Mouse (Mus musculus): ENCODE measurements at regions not wholly inside any gene's neighbourhood (a gene's known extent, or its start where the extent isn't known, plus 50 kb on each side); places are given as distances from the start of the nearest gene placed in this dataset.
A peak's percentile ranks its signal among the peaks of the same experiment; 100 is the strongest.
"Not testable (repeated sequence)": the region's sequence is repeated elsewhere in the genome, so short reads cannot be mapped to it uniquely, and the experiment has no call there.

DNA sequence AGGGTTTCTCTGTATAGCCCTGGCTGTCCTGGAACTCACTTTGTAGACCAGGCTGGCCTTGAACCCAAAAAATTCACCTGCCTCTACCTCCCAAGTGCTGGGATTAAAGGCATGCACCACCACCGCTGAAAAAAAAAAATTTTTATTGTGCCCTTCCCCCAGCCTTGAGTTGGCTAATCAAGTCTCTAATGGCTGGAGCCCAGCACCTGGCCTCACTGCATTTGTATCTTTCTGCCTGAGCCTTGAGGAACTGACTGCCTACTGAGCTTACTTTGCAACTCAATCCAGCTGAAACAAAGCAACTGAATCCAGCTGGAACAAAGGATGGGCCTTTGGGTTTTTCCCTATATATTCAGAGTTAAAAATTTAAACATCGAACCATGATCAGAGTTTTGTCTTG lies 153.3 kb upstream of the Ccnh start:
- Histone ChIP-seq H3K4me3 (replicated peaks) (no peak overlapping the region), H3K9me3 (0 out of 2 replicates have a peak, but pooled peaks cover 3% of the 10 kb centered on the region), H3K27ac (no peak overlapping the region), H3K9ac (replicated peaks) (no peak overlapping the region), H3K4me1 (replicated peaks) (no peaks in the 10 kb centered on the region), H3K27me3 (no peaks in the 10 kb centered on the region), H3K36me3 (no peaks in the 10 kb centered on the region), H3K4me2 (replicated peaks) (no peak overlapping the region)
- no peak for ATAC-seq
- 70% methylated on average over 2 of the region's 2 CpGs for WGBS

- no peak overlapping the region for H3K4me2 ChIP-seq (replicated peaks)
- H3K9ac ChIP-seq (replicated peaks) = no peak overlapping the region
- 0 out of 2 replicates have a peak, but pooled peaks cover 3% of the 10 kb centered on the region for H3K9me3 ChIP-seq
- no peaks in the 10 kb centered on the region for H3K27me3 ChIP-seq
- no peak for ATAC-seq
- no peaks in the 10 kb centered on the region for H3K36me3 ChIP-seq
- no peak overlapping the region for H3K4me3 ChIP-seq (replicated peaks)
- H3K27ac ChIP-seq = no peak overlapping the region
- WGBS = 68% methylated on average over 1 of the region's 1 CpGs
- no peaks in the 10 kb centered on the region for H3K4me1 ChIP-seq (replicated peaks)
Measured at GRCm38 (mm10) chr13:85036830-85037229, 152.4 kb upstream of the Ccnh start.

DNA sequence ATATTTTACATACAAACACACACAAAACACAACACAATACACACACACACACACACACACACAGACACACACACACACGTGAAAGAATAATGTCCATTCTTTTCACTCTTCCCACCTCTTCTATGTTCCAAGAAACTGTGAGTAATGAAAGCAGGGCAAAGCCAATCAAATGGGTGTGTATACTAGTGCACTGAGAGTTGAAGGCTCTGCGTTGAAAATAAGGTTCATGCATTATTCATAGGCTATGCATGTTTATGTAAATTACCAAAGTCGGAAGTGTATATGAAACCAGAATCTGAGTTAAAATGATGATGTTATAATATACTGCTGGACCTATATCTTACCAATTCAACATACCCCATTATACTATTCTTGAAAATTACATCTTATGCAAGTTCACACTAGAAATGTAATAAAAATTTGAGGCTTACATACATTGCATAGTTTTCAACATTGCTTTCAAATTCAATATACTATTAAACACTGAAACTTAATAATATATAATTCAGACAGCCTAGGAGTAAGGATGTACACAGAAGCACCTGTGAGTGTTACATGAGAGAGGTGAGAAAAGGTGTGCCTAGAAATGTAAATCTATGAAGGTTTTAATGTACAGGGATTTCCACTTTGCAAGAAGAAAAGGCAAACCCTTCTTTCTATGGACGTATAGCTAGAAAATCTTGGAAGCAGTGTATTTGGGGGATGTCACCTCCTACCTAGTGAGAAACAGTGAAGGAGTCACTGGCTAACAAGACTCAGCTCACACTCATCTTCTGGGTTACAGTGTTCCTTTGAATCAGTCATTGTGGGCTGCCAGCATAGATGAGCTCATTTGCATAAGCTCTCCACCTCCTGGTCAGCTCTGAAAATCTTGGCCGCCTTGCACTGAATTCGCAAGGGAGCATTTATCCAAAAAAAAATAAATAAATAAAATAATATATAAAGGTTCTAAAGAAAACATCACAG lies 122.3 kb upstream of the Ccnh start:
- Histone ChIP-seq H3K4me1 (replicated peaks) (peaks cover 15% of the 10 kb centered on the region), H3K9ac (replicated peaks) (no peak overlapping the region), H3K9me3 (no peaks in the 10 kb centered on the region), H3K27me3 (no peaks in the 10 kb centered on the region), H3K27ac (peak overlapping the region; percentile 89), H3K36me3 (no peaks in the 10 kb centered on the region), H3K4me2 (replicated peaks) (peak overlapping the region; percentile 19; the same call in 1 of the 2 replicates), H3K4me3 (replicated peaks) (no peak overlapping the region)
- ATAC-seq = peak; percentile 91
- WGBS = 18% methylated on average over 6 of the region's 6 CpGs

GRCm38 (mm10) chr13:85067551-85068283 lies 121.5 kb upstream of the Ccnh start:
- Histone ChIP-seq H3K27ac (peak overlapping the region; percentile 89), H3K4me3 (replicated peaks) (no peak overlapping the region), H3K27me3 (no peaks in the 10 kb centered on the region), H3K36me3 (no peaks in the 10 kb centered on the region), H3K9ac (replicated peaks) (no peak overlapping the region), H3K4me2 (replicated peaks) (no peak overlapping the region), H3K4me1 (replicated peaks) (peaks cover 15% of the 10 kb centered on the region), H3K9me3 (no peaks in the 10 kb centered on the region)
- 0 out of 2 replicates have a peak, but pooled peaks have one; percentile 7 for ATAC-seq
- 32% methylated on average over 5 of the region's 5 CpGs for WGBS

DNA sequence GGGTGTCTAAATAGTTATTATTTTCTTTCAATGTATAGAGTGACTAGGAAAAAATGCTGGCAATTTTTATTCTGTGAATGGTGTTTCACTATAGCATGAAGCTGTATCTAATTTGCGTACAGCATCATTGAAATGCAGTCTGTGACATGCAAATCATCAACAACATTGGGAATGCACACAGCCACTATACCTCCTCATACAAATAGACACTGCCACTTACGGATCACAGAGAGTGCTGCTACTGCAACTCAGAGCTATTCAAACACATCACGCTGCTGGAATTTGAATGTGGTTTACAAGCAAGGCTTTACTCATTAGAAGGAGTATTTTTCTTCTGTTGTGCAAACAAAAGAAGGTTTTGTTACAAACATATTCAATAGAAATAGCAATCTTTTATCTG lies 120.8 kb upstream of the Ccnh start:
- Histone ChIP-seq H3K4me3 (replicated peaks) (no peak overlapping the region), H3K27me3 (no peaks in the 10 kb centered on the region), H3K9me3 (no peaks in the 10 kb centered on the region), H3K4me2 (replicated peaks) (no peak overlapping the region), H3K4me1 (replicated peaks) (peaks cover 15% of the 10 kb centered on the region), H3K9ac (replicated peaks) (no peak overlapping the region), H3K27ac (peak overlapping the region; percentile 75), H3K36me3 (no peaks in the 10 kb centered on the region)
- ATAC-seq = peak; percentile 87
- 24% methylated on average over 3 of the region's 3 CpGs for WGBS

GRCm38 (mm10) chr13:85083335-85083734 lies 105.9 kb upstream of the Ccnh start:
- ATAC-seq = no peak
- Histone ChIP-seq H3K36me3 (no peaks in the 10 kb centered on the region), H3K4me2 (replicated peaks) (no peak overlapping the region), H3K4me3 (replicated peaks) (no peak overlapping the region), H3K27me3 (no peaks in the 10 kb centered on the region), H3K9ac (replicated peaks) (no peak overlapping the region), H3K9me3 (no peaks in the 10 kb centered on the region), H3K27ac (no peak overlapping the region), H3K4me1 (replicated peaks) (no peaks in the 10 kb centered on the region)
- 84% methylated on average over 5 of the region's 5 CpGs for WGBS

DNA sequence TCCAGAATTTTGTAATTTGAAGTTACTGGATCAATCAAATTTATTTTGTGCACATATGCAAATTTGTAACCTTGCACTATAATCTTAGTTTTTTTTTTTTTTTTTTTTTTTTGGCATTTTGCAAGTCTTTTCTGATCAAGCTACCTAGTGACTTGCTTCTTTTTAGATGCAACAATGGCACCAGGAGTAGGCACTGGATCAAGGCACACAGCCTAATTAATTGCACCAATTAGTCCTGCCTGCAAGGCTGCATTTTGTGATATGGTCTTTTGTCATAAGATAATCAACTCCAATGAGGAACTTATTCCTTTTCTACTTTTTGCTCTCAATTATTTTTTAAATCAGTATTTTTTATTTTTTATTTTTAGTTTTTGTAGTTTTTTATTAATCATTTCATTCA lies 105.5 kb upstream of the Ccnh start:
- Histone ChIP-seq H3K27me3 (no peaks in the 10 kb centered on the region), H3K4me3 (replicated peaks) (no peak overlapping the region), H3K27ac (no peak overlapping the region), H3K4me1 (replicated peaks) (no peaks in the 10 kb centered on the region), H3K9ac (replicated peaks) (no peak overlapping the region), H3K4me2 (replicated peaks) (no peak overlapping the region), H3K9me3 (no peaks in the 10 kb centered on the region), H3K36me3 (no peaks in the 10 kb centered on the region)
- ATAC-seq = no peak

- Histone ChIP-seq H3K4me3 (replicated peaks) (no peak overlapping the region), H3K4me1 (replicated peaks) (no peaks in the 10 kb centered on the region), H3K36me3 (no peaks in the 10 kb centered on the region), H3K9ac (replicated peaks) (no peak overlapping the region), H3K4me2 (replicated peaks) (no peak overlapping the region), H3K27ac (no peak overlapping the region), H3K9me3 (peaks cover 12% of the 10 kb centered on the region; the same call in 1 of the 2 replicates), H3K27me3 (no peaks in the 10 kb centered on the region)
- WGBS = 92% methylated on average over 7 of the region's 7 CpGs
- ATAC-seq = no peak
Measured at GRCm38 (mm10) chr13:85096174-85096573, 93.0 kb upstream of the Ccnh start.

GRCm38 (mm10) chr13:85123309-85123708 lies 65.9 kb upstream of the Ccnh start:
- Histone ChIP-seq H3K4me3 (replicated peaks) (no peak overlapping the region), H3K9ac (replicated peaks) (no peak overlapping the region), H3K27ac (no peak overlapping the region), H3K4me2 (replicated peaks) (no peak overlapping the region), H3K27me3 (no peaks in the 10 kb centered on the region), H3K4me1 (replicated peaks) (peaks cover 6% of the 10 kb centered on the region), H3K36me3 (no peaks in the 10 kb centered on the region), H3K9me3 (no peaks in the 10 kb centered on the region)
- 42% methylated on average over 2 of the region's 2 CpGs for WGBS
- ATAC-seq = no peak

GRCm38 (mm10) chr13:85126573-85127547 lies 62.3 kb upstream of the Ccnh start:
- H3K9me3 ChIP-seq; H3K4me3 ChIP-seq (replicated peaks); H3K4me1 ChIP-seq (replicated peaks); H3K9ac ChIP-seq (replicated peaks); H3K36me3 ChIP-seq; H3K27ac ChIP-seq; H3K27me3 ChIP-seq; H3K4me2 ChIP-seq (replicated peaks): not testable (repeated sequence)
- peak; percentile 100 for ATAC-seq
- WGBS = 90% methylated on average over 18 of the region's 18 CpGs

GRCm38 (mm10) chr13:85127548-85127925 lies 61.7 kb upstream of the Ccnh start:
- H3K27ac ChIP-seq = no peak overlapping the region
- H3K4me2 ChIP-seq (replicated peaks) = no peak overlapping the region
- no peaks in the 10 kb centered on the region for H3K36me3 ChIP-seq
- H3K9me3 ChIP-seq = no peaks in the 10 kb centered on the region
- H3K4me1 ChIP-seq (replicated peaks) = peaks cover 6% of the 10 kb centered on the region
- no peak for ATAC-seq
- no peaks in the 10 kb centered on the region for H3K27me3 ChIP-seq
- H3K9ac ChIP-seq (replicated peaks) = no peak overlapping the region
- WGBS = 73% methylated on average over 1 of the region's 1 CpGs
- no peak overlapping the region for H3K4me3 ChIP-seq (replicated peaks)
